Mouse (Mus musculus) megakaryocyte, embryonic 14.5 days (primary cell): ENCODE data around the gene Zfp488.

Source experiments
- FLI1 ChIP-seq: IDR thresholded peaks from 2 replicates; pipeline ENCODE4 v1.6.1; 2012; ENCODE audit warnings: low read length, inconsistent platforms, mixed read lengths
- GATA1 ChIP-seq: IDR thresholded peaks from 3 replicates; pipeline ENCODE4 v1.6.1; 2012; ENCODE audit warnings: mixed read lengths, low read length, inconsistent platforms, borderline replicate concordance

- TF ChIP-seq GATA1 (no peak), FLI1 (no peak)
These were observed at the start of gene Zfp488 for GRCm38 (mm10) chr14:33978604-33979059.
